ENCODE assay signal across 10 mouse cellular contexts in the genomic region with DNA sequence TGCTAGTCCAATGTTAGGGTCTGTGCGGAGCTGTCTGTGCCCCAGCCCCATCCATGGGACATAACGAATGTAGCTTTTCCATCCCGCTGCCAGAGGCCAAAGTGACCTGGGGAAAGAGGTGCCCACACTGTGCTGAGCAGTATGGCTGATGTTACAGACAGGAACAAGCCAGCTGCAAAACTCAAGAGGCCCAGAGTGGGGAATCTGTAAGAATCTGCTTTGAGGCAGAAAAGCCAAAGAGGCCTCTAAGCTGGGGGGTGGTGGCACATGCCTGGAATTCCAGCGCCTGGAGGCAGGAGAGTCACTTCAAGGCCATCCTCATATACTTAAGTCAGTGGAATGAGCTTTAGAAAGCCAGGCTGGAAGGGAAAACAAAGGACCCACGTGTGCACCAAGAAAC. TPM values are rescaled to one million over a fixed set of nuclear protein-coding genes. Genes with fewer than 3 reads are reported as not detected.
DNase-seq lines count a peak whose midpoint lies in the region; ATAC-seq and TF ChIP-seq lines count a peak whose summit lies in the region.
"Had no signal": no experiment of that assay in that cellular context is flagged by ENCODE, and none has a peak within 500 bp of the region (broad histone marks: within the 10 kb centered on the region; RNA-seq: fewer than 3 reads in every experiment).

No protein-coding gene starts in this region.

- TF ChIP-seq CTCF in E14TG2a.4 (conservative IDR thresholded peaks at IDR 0.05; ENCODE audit: low read length) = no peak

- H3K4me2 ChIP-seq in heart, embryonic 11.5 days = no peak overlapping the region
- H3K4me2 ChIP-seq in forebrain, embryonic 12.5 days = no peak overlapping the region
- H3K4me2 ChIP-seq: neural tube, embryonic 13.5 days had no signal

- no peaks in the 10 kb centered on the region for H3K9me3 ChIP-seq in heart, embryonic 11.5 days (replicated peaks; ENCODE audit: control insufficient read depth, low read length)
- no peaks in the 10 kb centered on the region for H3K9me3 ChIP-seq in E14TG2a.4 (ENCODE audit: low read length)
- H3K9me3 ChIP-seq in forebrain, embryonic 12.5 days = no peaks in the 10 kb centered on the region
- H3K9me3 ChIP-seq: neural tube, embryonic 13.5 days had no signal

- H3K4me3 ChIP-seq in heart, embryonic 11.5 days (ENCODE audit: low read depth, low read length) = no peak overlapping the region
- peak overlapping the region; percentile 39 for H3K4me3 ChIP-seq in E14TG2a.4 (replicated peaks; ENCODE audit: low read length)
- H3K4me3 ChIP-seq in forebrain, embryonic 12.5 days (replicated peaks) = no peak overlapping the region
- H3K4me3 ChIP-seq: neural tube, embryonic 13.5 days had no signal

- H3K9ac ChIP-seq in heart, embryonic 11.5 days (ENCODE audit: low read depth, low read length) = peak overlapping the region; percentile 60; the same call in 1 of the 2 replicates
- peak overlapping the region; percentile 18; the same call in 1 of the 2 replicates for H3K9ac ChIP-seq in forebrain, embryonic 12.5 days
- H3K9ac ChIP-seq: neural tube, embryonic 13.5 days had no signal

- ATAC-seq in heart, embryonic 11.5 days (replicated peaks; ENCODE audit: insufficient number of reproducible peaks, low FRiP score, low TSS enrichment) = peak; percentile 58; the same call in 1 of the 2 replicates
- no peak for ATAC-seq in forebrain, embryonic 12.5 days (ENCODE audit: low FRiP score)
- no peak for ATAC-seq in inflammation-experienced regulatory T-cells, adult 6 months

- H3K27me3 ChIP-seq in heart, embryonic 11.5 days (ENCODE audit: control insufficient read depth, insufficient read depth, low read length) = no peaks in the 10 kb centered on the region
- H3K27me3 ChIP-seq in E14TG2a.4 (ENCODE audit: insufficient read depth, low read length) = no peaks in the 10 kb centered on the region
- no peaks in the 10 kb centered on the region for H3K27me3 ChIP-seq in forebrain, embryonic 12.5 days
- H3K27me3 ChIP-seq: neural tube, embryonic 13.5 days had no signal

- H3K4me1 ChIP-seq in heart, embryonic 11.5 days (ENCODE audit: control insufficient read depth, insufficient read depth, low read length) = peaks cover 17% of the 10 kb centered on the region
- peaks cover 76% of the 10 kb centered on the region for H3K4me1 ChIP-seq in E14TG2a.4 (replicated peaks; ENCODE audit: low read depth, low read length)
- H3K4me1 ChIP-seq in forebrain, embryonic 12.5 days = peaks cover 12% of the 10 kb centered on the region

- H3K36me3 ChIP-seq in heart, embryonic 11.5 days (ENCODE audit: control insufficient read depth, insufficient read depth, low read length) = peaks cover 4% of the 10 kb centered on the region; the same call in 1 of the 2 replicates
- H3K36me3 ChIP-seq in E14TG2a.4 (ENCODE audit: insufficient read depth, low read length) = peaks cover 65% of the 10 kb centered on the region
- peaks cover 34% of the 10 kb centered on the region for H3K36me3 ChIP-seq in forebrain, embryonic 12.5 days (replicated peaks)
- H3K36me3 ChIP-seq: neural tube, embryonic 13.5 days had no signal

- 27% methylated on average over 5 of the region's 5 CpGs for WGBS in heart, embryonic 11.5 days (ENCODE audit: insufficient replicate concordance)
- WGBS in forebrain, embryonic 12.5 days = 38% methylated on average over 5 of the region's 5 CpGs

- H3K27ac ChIP-seq in heart, embryonic 11.5 days (ENCODE audit: low read depth, low read length) = peak overlapping the region; percentile 89
- H3K27ac ChIP-seq in forebrain, embryonic 12.5 days = peak overlapping the region; percentile 57; the same call in 1 of the 2 replicates
- H3K27ac ChIP-seq: neural tube, embryonic 13.5 days had no signal

- intact Hi-C loops in heart, postnatal 36 days (cut with DNase I) = no loop called here

- no peak for DNase-seq in heart, postnatal 36 days
- peak; percentile 65 for DNase-seq in lung, postnatal 25 days (ENCODE audit: low spot score)
- no peak for DNase-seq in left cerebral cortex, adult 11 months (ENCODE audit: low spot score)
- DNase-seq in frontal cortex, postnatal 25 days (ENCODE audit: low spot score in 2 of 2) = no peak
- DNase-seq: kidney, adult 18-20 months had no signal

RNA-seq across cellular contexts. Expression of a gene that starts 18.2 kb away (rescaled TPM):
- 111 and 122 TPM in 2 replicates for polyA plus RNA-seq in heart, embryonic 11.5 days (2014; fragmentation: Nextera tagmentation; extraction: Ambion mirVana)
- 10 to 100 TPM; 15.6 to 18.7 TPM for total RNA-seq in heart, postnatal 36 days (2021)
- polyA plus RNA-seq in forebrain, embryonic 12.5 days (2016; fragmentation: Nextera tagmentation; extraction: Ambion mirVana) = 91.2 and 91.3 TPM in 2 replicates
- polyA plus RNA-seq in inflammation-experienced regulatory T-cells, adult 6 months (2017; shearing (Covaris generic)) = 10 to 100 TPM; 41.9 to 88.1 (median 72.5) TPM

RNA-seq across cellular contexts. Expression of a gene that starts 50.9 kb away (rescaled TPM):
- 44.3 and 49.5 TPM in 2 replicates for polyA plus RNA-seq in heart, embryonic 11.5 days (2014; fragmentation: Nextera tagmentation; extraction: Ambion mirVana)
- 100 to 1,000 TPM; 271 to 285 TPM for total RNA-seq in heart, postnatal 36 days (2021)
- 16.4 and 21.5 TPM in 2 replicates for polyA plus RNA-seq in forebrain, embryonic 12.5 days (2016; fragmentation: Nextera tagmentation; extraction: Ambion mirVana)
- 1 to 10 TPM; 3.9 to 9.0 (median 4.5) TPM for polyA plus RNA-seq in inflammation-experienced regulatory T-cells, adult 6 months (2017; shearing (Covaris generic))
